Comparison of ENCODE assay signal across 8 mouse cellular contexts in the genomic region with DNA sequence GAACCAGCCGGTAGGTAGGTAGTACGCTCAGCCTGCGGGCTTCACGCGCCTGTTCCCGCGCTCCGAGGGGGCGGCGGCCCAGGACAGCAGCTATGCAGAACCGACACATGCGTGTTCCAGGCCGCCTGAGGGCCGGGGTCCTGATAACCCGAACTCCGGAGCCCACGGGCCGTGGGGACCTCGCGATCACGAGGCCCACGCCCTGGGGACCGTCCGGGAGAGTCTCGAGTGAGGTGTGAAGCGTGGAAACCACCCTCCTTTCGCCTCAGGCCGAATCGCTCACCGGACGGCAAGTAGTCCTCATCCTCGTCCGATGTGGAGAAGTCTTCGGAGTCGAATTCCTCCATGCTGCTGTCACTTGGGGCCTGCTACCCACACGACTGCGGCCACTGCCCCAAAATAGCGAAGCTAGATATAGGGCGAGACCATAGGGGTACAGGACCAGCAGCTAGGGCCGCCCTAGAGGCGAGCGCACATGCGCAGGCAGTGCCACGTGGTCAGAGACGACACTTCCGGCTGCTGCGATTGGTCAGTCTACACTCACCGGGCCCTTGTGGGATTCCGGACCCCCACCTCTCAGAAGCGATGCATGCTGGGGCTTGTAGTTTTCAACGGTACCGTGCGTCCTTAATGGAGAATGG. TPM values are rescaled to one million over a fixed set of nuclear protein-coding genes. Genes with fewer than 3 reads are reported as not detected.
DNase-seq lines count a peak whose midpoint lies in the region; ATAC-seq lines count a peak whose summit lies in the region.

A gene (minus strand): TSS at position 431 of the 641 bp plus-strand sequence.

- under 1% methylated on average over 53 of the region's 53 CpGs for WGBS in heart, embryonic 10.5 days
- WGBS in kidney, embryonic 15.5 days = under 1% methylated on average over 53 of the region's 53 CpGs

- H3K27me3 ChIP-seq in heart, embryonic 10.5 days (ENCODE audit: insufficient read depth, poor library complexity, severe bottlenecking) = no peaks in the 10 kb centered on the region
- no peaks in the 10 kb centered on the region for H3K27me3 ChIP-seq in kidney, embryonic 15.5 days

- DNase-seq in B cell, adult 2 months = peak; percentile 95 to 97
- peak; percentile 98 for DNase-seq in brain, adult 2 months (ENCODE audit: low read depth, low spot score)
- peak; percentile 99 for DNase-seq in heart, embryonic 10.5 days (ENCODE audit: low spot score)
- peak; percentile 95 for DNase-seq in liver
- peak; percentile 93 to 94 for DNase-seq in spleen, postnatal 4 days (ENCODE audit: low spot score in 2 of 2)

- H3K4me2 ChIP-seq in kidney, embryonic 15.5 days = peak within 1 kb of the TSS; percentile 79

- no peaks in the 10 kb centered on the region for H3K9me3 ChIP-seq in heart, embryonic 10.5 days
- no peaks in the 10 kb centered on the region for H3K9me3 ChIP-seq in kidney, embryonic 15.5 days (replicated peaks)

- peak within 1 kb of the TSS; percentile 90 for H3K27ac ChIP-seq in heart, embryonic 10.5 days
- peak within 1 kb of the TSS; percentile 65 for H3K27ac ChIP-seq in kidney, embryonic 15.5 days

- peak; percentile 99 for ATAC-seq in erythroblast, adult 5-6 weeks (replicated peaks; ENCODE audit: low FRiP score, poor library complexity, severe bottlenecking)
- peak; percentile 100 for ATAC-seq in kidney, embryonic 15.5 days (replicated peaks; ENCODE audit: low FRiP score)
- peak; percentile 100 for ATAC-seq in monocyte, adult 5-6 weeks (replicated peaks; ENCODE audit: insufficient number of reproducible peaks, low FRiP score, low TSS enrichment, poor library complexity, severe bottlenecking)

- peak within 1 kb of the TSS; percentile 92 for H3K9ac ChIP-seq in kidney, embryonic 15.5 days

- no peaks in the 10 kb centered on the region for H3K36me3 ChIP-seq in heart, embryonic 10.5 days
- H3K36me3 ChIP-seq in kidney, embryonic 15.5 days = 0 out of 2 replicates have a peak, but pooled peaks cover 6% of the 10 kb centered on the region

- H3K4me3 ChIP-seq in heart, embryonic 10.5 days = peak within 1 kb of the TSS; percentile 91
- peak within 1 kb of the TSS; percentile 98 for H3K4me3 ChIP-seq in kidney, embryonic 15.5 days (replicated peaks)

- peaks cover 12% of the 10 kb centered on the region for H3K4me1 ChIP-seq in heart, embryonic 10.5 days
- peaks cover 25% of the 10 kb centered on the region for H3K4me1 ChIP-seq in kidney, embryonic 15.5 days

RNA-seq across cellular contexts. Expression of the gene that starts here (rescaled TPM):
- total RNA-seq in erythroblast, adult 5-6 weeks (2015; ENCODE audit: low replicate concordance) = 13.3 and 43.7 TPM in 2 replicates
- 32.5 and 33.6 TPM in 2 replicates for total RNA-seq in erythroblast, adult 5-6 weeks (2017; ENCODE audit: low replicate concordance)
- polyA plus RNA-seq in heart, embryonic 10.5 days (2016; fragmentation: Nextera tagmentation; extraction: Ambion mirVana) = 155 and 217 TPM in 2 replicates
- polyA plus RNA-seq in kidney, embryonic 15.5 days (2015; fragmentation: Nextera tagmentation; extraction: Ambion mirVana) = 226 and 233 TPM in 2 replicates
- total RNA-seq in monocyte, adult 5-6 weeks (2017) = 135 to 169 TPM (median 155 TPM) in 3 replicates

Comparison
In these comparisons a context has a peak if more than half of its experiments do, and no peak if none do; other contexts are left out.
1. Peak in every context shown above with its lines: DNase-seq, ATAC-seq, H3K4me3 ChIP-seq and H3K27ac ChIP-seq.